Mouse (Mus musculus): ENCODE measurements around the gene Poldip3.

Poldip3 gene

GRCm38 (mm10) chr15:83084022-83084640, 65.1 kb downstream of the Poldip3 start:
- DNase-seq (ENCODE audit: low read depth) = no peak

DNA sequence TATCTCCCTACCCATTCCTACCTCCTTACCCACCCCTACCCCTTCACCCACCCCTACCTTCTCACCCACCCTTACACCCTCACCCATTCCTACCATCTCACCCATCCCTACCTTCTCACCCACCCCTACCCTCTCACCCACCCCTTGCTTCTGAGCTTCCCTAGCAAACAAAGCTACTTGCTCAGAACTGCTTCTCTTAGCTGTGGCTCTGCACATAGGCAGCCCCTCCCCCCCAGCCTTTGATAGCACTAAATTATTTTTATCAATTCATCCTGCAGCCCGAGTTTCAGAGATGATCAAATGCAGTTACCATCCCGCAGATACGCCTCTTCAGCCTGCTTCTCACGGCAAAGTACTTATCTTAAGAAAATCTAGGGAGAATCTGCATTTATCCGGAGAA, 65.7 kb downstream of the Poldip3 start:
- DNase-seq (ENCODE audit: low read depth) = no peak

All from c-Kit-positive CD71-positive TER-119-negative erythroid progenitor cells, embryonic 14.5 days (primary cell).